Comparison of ENCODE assay signal across 8 mouse cellular contexts in genomic region chr6:116266273-116267109, GRCm38 (mm10). TPM values are rescaled to one million over a fixed set of nuclear protein-coding genes. Genes with fewer than 3 reads are reported as not detected.
DNase-seq lines count a peak whose midpoint lies in the region; ATAC-seq lines count a peak whose summit lies in the region.

No protein-coding gene starts in this region.

- peaks cover 10% of the 10 kb centered on the region for H3K4me1 ChIP-seq in embryonic facial prominence, embryonic 12.5 days
- H3K4me1 ChIP-seq in limb, embryonic 11.5 days (ENCODE audit: control insufficient read depth, insufficient read depth, low read length): 0 out of 2 replicates have a peak, but pooled peaks cover 2% of the 10 kb centered on the region

- peak; percentile 25; the same call in 1 of the 2 replicates for ATAC-seq in embryonic facial prominence, embryonic 12.5 days (ENCODE audit: insufficient number of reproducible peaks, insufficient read depth, low FRiP score, low TSS enrichment)
- ATAC-seq in limb, embryonic 11.5 days (ENCODE audit: insufficient number of reproducible peaks, low FRiP score, low TSS enrichment, low read depth): peak; percentile 41; the same call in 1 of the 2 replicates
- ATAC-seq in monocyte, adult 5-6 weeks (replicated peaks; ENCODE audit: insufficient number of reproducible peaks, low FRiP score, low TSS enrichment, poor library complexity, severe bottlenecking): 0 out of 2 replicates have a peak, but pooled peaks have one; percentile 14

- WGBS in embryonic facial prominence, embryonic 12.5 days: 20% methylated on average over 11 of the region's 11 CpGs
- WGBS in limb, embryonic 11.5 days: 17% methylated on average over 11 of the region's 11 CpGs

- H3K9ac ChIP-seq in embryonic facial prominence, embryonic 12.5 days: no peak overlapping the region
- H3K9ac ChIP-seq in limb, embryonic 11.5 days (ENCODE audit: low read length): no peak overlapping the region

- peak overlapping the region; percentile 46 for H3K4me2 ChIP-seq in embryonic facial prominence, embryonic 12.5 days (replicated peaks)
- H3K4me2 ChIP-seq in limb, embryonic 11.5 days (ENCODE audit: low read depth, severe bottlenecking): peak overlapping the region; percentile 25

- H3K27me3 ChIP-seq in embryonic facial prominence, embryonic 12.5 days: no peaks in the 10 kb centered on the region
- H3K27me3 ChIP-seq in limb, embryonic 11.5 days (ENCODE audit: control insufficient read depth, insufficient read depth, low read length): no peaks in the 10 kb centered on the region

- H3K27ac ChIP-seq in embryonic facial prominence, embryonic 12.5 days: 0 out of 2 replicates have a peak overlapping the region, but pooled peaks have one; percentile 52
- no peak overlapping the region for H3K27ac ChIP-seq in limb, embryonic 11.5 days (replicated peaks; ENCODE audit: low read depth, low read length)

- no peak overlapping the region; the same call in none of the 2 replicates for H3K4me3 ChIP-seq in embryonic facial prominence, embryonic 12.5 days
- H3K4me3 ChIP-seq in limb, embryonic 11.5 days (ENCODE audit: low read depth, low read length): no peak overlapping the region

- no peaks in the 10 kb centered on the region for H3K36me3 ChIP-seq in embryonic facial prominence, embryonic 12.5 days
- no peaks in the 10 kb centered on the region for H3K36me3 ChIP-seq in limb, embryonic 11.5 days (ENCODE audit: control insufficient read depth, insufficient read depth, low read length)

- no peaks in the 10 kb centered on the region for H3K9me3 ChIP-seq in embryonic facial prominence, embryonic 12.5 days
- no peaks in the 10 kb centered on the region for H3K9me3 ChIP-seq in limb, embryonic 11.5 days (ENCODE audit: control insufficient read depth, low read length)

- DNase-seq in adrenal gland, postnatal 14 days: peak; percentile 26
- DNase-seq in adrenal gland, postnatal 4 days (ENCODE audit: low spot score in 2 of 2): no peak
- DNase-seq in 3134 (ENCODE audit: extremely low read depth, insufficient read length, low spot score): peak; percentile 70
- peak; percentile 71 for DNase-seq in limb, embryonic 11.5 days (ENCODE audit: low spot score)
- no peak for DNase-seq in cerebellum, adult 8-10 months
- no peak for DNase-seq in T-cell, adult 2 months (ENCODE audit: low spot score)

RNA-seq across cellular contexts. Expression of gene Zfand4, which starts 2.5 kb away (rescaled TPM):
- total RNA-seq in adrenal gland, postnatal 14 days (2021): 3.0 and 3.5 TPM in 2 replicates
- total RNA-seq in adrenal gland, postnatal 4 days (2021): 1 to 10 TPM; 6.0 to 7.2 TPM
- polyA plus RNA-seq in embryonic facial prominence, embryonic 12.5 days (2016; fragmentation: Nextera tagmentation; extraction: Ambion mirVana): 8.3 and 11.6 TPM in 2 replicates
- polyA plus RNA-seq in limb, embryonic 11.5 days (2014; fragmentation: Nextera tagmentation; extraction: Ambion mirVana): 6.9 and 7.3 TPM in 2 replicates
- 4.7 to 7.8 TPM (median 6.4 TPM) in 3 replicates for total RNA-seq in monocyte, adult 5-6 weeks (2017)

RNA-seq across cellular contexts. Expression of gene Washc2, which starts 58.7 kb away (rescaled TPM):
- total RNA-seq in adrenal gland, postnatal 14 days (2021): 41.2 and 43.4 TPM in 2 replicates
- 10 to 100 TPM; 74.4 to 79.6 TPM for total RNA-seq in adrenal gland, postnatal 4 days (2021)
- 63.8 and 67.4 TPM in 2 replicates for polyA plus RNA-seq in embryonic facial prominence, embryonic 12.5 days (2016; fragmentation: Nextera tagmentation; extraction: Ambion mirVana)
- 45.7 and 55.5 TPM in 2 replicates for polyA plus RNA-seq in limb, embryonic 11.5 days (2014; fragmentation: Nextera tagmentation; extraction: Ambion mirVana)
- 68.6 to 93.7 TPM (median 85.6 TPM) in 3 replicates for total RNA-seq in monocyte, adult 5-6 weeks (2017)

Comparison
In these comparisons a context has a peak if more than half of its experiments do, and no peak if none do; other contexts are left out.
1. DNase-seq: peak in adrenal gland, postnatal 14 days (single experiment), 3134 (single experiment) and limb, embryonic 11.5 days (single experiment); none in adrenal gland, postnatal 4 days (0 of 2), cerebellum, adult 8-10 months (single experiment) and T-cell, adult 2 months (single experiment).
2. Peak in every context shown above with its lines, with median percentiles within 50 percentile points of each other: ATAC-seq.